Mouse (Mus musculus): ENCODE results near the gene Ier2.
"Not testable (repeated sequence)": the region's sequence is repeated elsewhere in the genome, so short reads cannot be mapped to it uniquely, and the experiment has no call there.

The Ier2 gene

GRCm38 (mm10) chr8:84638555-84639161 lies 24.0 kb downstream of the Ier2 start:
- peak in 1 of 2 experiments; percentile 58 for DNase-seq

GRCm38 (mm10) chr8:84637946-84638554 lies 24.6 kb downstream of the Ier2 start:
- peak in 1 of 2 experiments; percentile 29 for DNase-seq

- DNase-seq, result peak; percentile 45 to 54
Measured at GRCm38 (mm10) chr8:84636051-84636691, 26.5 kb downstream of the Ier2 start.

- no peak for DNase-seq
Measured at GRCm38 (mm10) chr8:84635397-84636050, 27.1 kb downstream of the Ier2 start.

GRCm38 (mm10) chr8:84634849-84635304 lies 27.8 kb downstream of the Ier2 start:
- no peak for DNase-seq

GRCm38 (mm10) chr8:84633841-84634584 lies 28.6 kb downstream of the Ier2 start:
- no peak for DNase-seq

GRCm38 (mm10) chr8:84631813-84632212 lies 30.8 kb downstream of the Ier2 start:
- no peak for DNase-seq

- DNase-seq, result no peak
Measured at GRCm38 (mm10) chr8:84630145-84630544, 32.5 kb downstream of the Ier2 start.

- DNase-seq, result no peak
Measured at GRCm38 (mm10) chr8:84629586-84629985, 33.1 kb downstream of the Ier2 start.

- DNase-seq, result not testable (repeated sequence)
Measured at GRCm38 (mm10) chr8:84623425-84623824, 39.2 kb downstream of the Ier2 start.

- DNase-seq, result no peak
Measured at GRCm38 (mm10) chr8:84621102-84621625, 41.5 kb downstream of the Ier2 start.

GRCm38 (mm10) chr8:84617005-84617404 lies 45.6 kb downstream of the Ier2 start:
- no peak for DNase-seq

GRCm38 (mm10) chr8:84615666-84616485 lies 46.8 kb downstream of the Ier2 start:
- no peak for DNase-seq

- DNase-seq, result peak; percentile 21 to 47
Measured at GRCm38 (mm10) chr8:84614512-84615223, 48.0 kb downstream of the Ier2 start.

Data from kidney, postnatal 36 days (tissue).